Mouse (Mus musculus) bone marrow macrophage, adult 2 months (primary cell): ENCODE measurements around the gene Carmil1.

Source experiments
- CTCF ChIP-seq: IDR thresholded peaks from 2 replicates; pipeline ENCODE4 v1.5.1; 2012; ENCODE audit warnings: low read depth, mild to moderate bottlenecking, low read length, moderate library complexity
- POLR2A ChIP-seq: IDR thresholded peaks from 2 replicates; pipeline ENCODE4 v1.6.1; 2012; ENCODE audit warnings: mild to moderate bottlenecking, low read depth, low read length, borderline replicate concordance

- TF ChIP-seq CTCF (no peak), POLR2A (no peak)
Observed at GRCm38 (mm10) chr13:24272740-24273377, 7.7 kb downstream of the Carmil1 start.
